Mouse (Mus musculus) intestine, embryonic 16.5 days (tissue): ENCODE measurements around the gene Bhlhe40. TPM values are rescaled to one million over a fixed set of nuclear protein-coding genes. Genes with fewer than 3 reads are reported as not detected.
A peak's percentile ranks its signal among the peaks of the same experiment; 100 is the strongest.

Source experiments
- ATAC-seq: fragments of 200-750 bp; cut with Nextera tagmentation; 2 replicates; pipeline ENCODE4 v1.8.0; 2017; ENCODE audit warnings: moderate TSS enrichment, moderate library complexity
- H3K27ac ChIP-seq: fragments of 300-500 bp; sonication (generic); 2 replicates; pipeline ENCODE4 v1.5.1; 2014; ENCODE audit warnings: mild to moderate bottlenecking, low read length
- H3K27me3 ChIP-seq: fragments of 300-500 bp; sonication (generic); replicated peaks from 2 replicates; pipeline ENCODE4 v1.6.1; 2014; ENCODE audit warnings: low read length, control low read depth, mixed read lengths; ENCODE audit not compliant: control insufficient read depth, insufficient read depth
- H3K36me3 ChIP-seq: fragments of 300-500 bp; sonication (generic); 2 replicates; pipeline ENCODE4 v1.6.1; 2014; ENCODE audit warnings: low read length, control low read depth; ENCODE audit not compliant: control insufficient read depth, insufficient read depth
- H3K4me1 ChIP-seq: fragments of 300-500 bp; sonication (generic); 2 replicates; pipeline ENCODE4 v1.6.1; 2014; ENCODE audit warnings: low read length, control low read depth, mixed read lengths; ENCODE audit not compliant: control insufficient read depth, insufficient read depth
- H3K4me2 ChIP-seq: fragments of 300-500 bp; sonication (generic); 2 replicates; pipeline ENCODE4 v1.6.1; 2014; ENCODE audit warnings: low read depth, low read length, control low read depth
- H3K4me3 ChIP-seq: fragments of 300-500 bp; sonication (generic); 2 replicates; pipeline ENCODE4 v1.5.1; 2014; ENCODE audit warnings: mild to moderate bottlenecking, low read length
- H3K9ac ChIP-seq: fragments of 300-500 bp; sonication (generic); 2 replicates; pipeline ENCODE4 v1.6.1; 2014; ENCODE audit warnings: low read depth, low read length
- H3K9me3 ChIP-seq: fragments of 300-500 bp; sonication (generic); 2 replicates; pipeline ENCODE4 v1.6.1; 2016; ENCODE audit warnings: low read length, control low read depth; ENCODE audit not compliant: control insufficient read depth
- WGBS: fragments of 180-500 bp; shearing (Covaris S2); extraction: QIAGEN DNeasy Blood & Tissue Kit; methylation state at CpG from one replicate; pipeline ENCODE4 v1.1.7; 2014; 5-methylcytosine and 5-hydroxymethylcytosine counted together
- polyA plus RNA-seq: library from polyadenylated mRNA; unstranded; fragments of >200 nt; fragmentation: Nextera tagmentation; extraction: Ambion mirVana; gene quantifications from 2 replicates; pipeline ENCODE4 v1.2.1, GENCODE M21; 2015

Gene Bhlhe40
- polyA plus RNA-seq: 60.7 and 77.0 TPM in 2 replicates

- Histone ChIP-seq H3K4me3 (peak within 1 kb of the TSS; percentile 54), H3K4me1 (peaks cover 26% of the 10 kb centered on the region), H3K4me2 (peak within 1 kb of the TSS; percentile 88), H3K9ac (peak within 1 kb of the TSS; percentile 85), H3K9me3 (no peaks in the 10 kb centered on the region), H3K27me3 (no peaks in the 10 kb centered on the region), H3K27ac (peak within 1 kb of the TSS; percentile 100), H3K36me3 (no peaks in the 10 kb centered on the region)
- ATAC-seq: peak; percentile 88
- WGBS: under 1% methylated on average over 25 of the region's 43 CpGs
These were observed at the start of gene Bhlhe40 for GRCm38 (mm10) chr6:108660206-108660877. Gene Bhlhe40, plus strand, starts transcription at chr6:108660629.

GRCm38 (mm10) chr6:108611663-108612062 lies 48.8 kb upstream of the Bhlhe40 start:
- Histone ChIP-seq H3K4me2 (no peak overlapping the region), H3K4me3 (no peak overlapping the region), H3K9me3 (no peaks in the 10 kb centered on the region), H3K27me3 (no peaks in the 10 kb centered on the region), H3K9ac (no peak overlapping the region), H3K4me1 (no peaks in the 10 kb centered on the region), H3K27ac (no peak overlapping the region), H3K36me3 (no peaks in the 10 kb centered on the region)
- 72% methylated on average over 3 of the region's 3 CpGs for WGBS
- ATAC-seq: no peak

GRCm38 (mm10) chr6:108618025-108618424 lies 42.4 kb upstream of the Bhlhe40 start:
- no peaks in the 10 kb centered on the region for H3K27me3 ChIP-seq
- no peak overlapping the region for H3K27ac ChIP-seq
- H3K4me1 ChIP-seq: no peaks in the 10 kb centered on the region
- no peak overlapping the region for H3K4me2 ChIP-seq
- H3K9me3 ChIP-seq: no peaks in the 10 kb centered on the region
- no peaks in the 10 kb centered on the region for H3K36me3 ChIP-seq
- no peak overlapping the region for H3K9ac ChIP-seq
- 84% methylated on average over 10 of the region's 10 CpGs for WGBS
- no peak overlapping the region for H3K4me3 ChIP-seq
- ATAC-seq: no peak

GRCm38 (mm10) chr6:108623028-108623565 lies 37.3 kb upstream of the Bhlhe40 start:
- ATAC-seq: no peak
- H3K27ac ChIP-seq: no peak overlapping the region
- H3K4me1 ChIP-seq: no peaks in the 10 kb centered on the region
- 83% methylated on average over 4 of the region's 4 CpGs for WGBS
- no peak overlapping the region for H3K9ac ChIP-seq
- no peak overlapping the region for H3K4me3 ChIP-seq
- no peak overlapping the region for H3K4me2 ChIP-seq
- no peaks in the 10 kb centered on the region for H3K36me3 ChIP-seq
- H3K27me3 ChIP-seq: no peaks in the 10 kb centered on the region
- H3K9me3 ChIP-seq: 0 out of 2 replicates have a peak, but pooled peaks cover 3% of the 10 kb centered on the region

GRCm38 (mm10) chr6:108624915-108625314 lies 35.5 kb upstream of the Bhlhe40 start:
- Histone ChIP-seq H3K27me3 (no peaks in the 10 kb centered on the region), H3K4me3 (no peak overlapping the region), H3K4me2 (no peak overlapping the region), H3K9ac (no peak overlapping the region), H3K36me3 (no peaks in the 10 kb centered on the region), H3K4me1 (no peaks in the 10 kb centered on the region), H3K9me3 (0 out of 2 replicates have a peak, but pooled peaks cover 3% of the 10 kb centered on the region), H3K27ac (no peak overlapping the region)
- no peak for ATAC-seq
- WGBS: 90% methylated on average over 4 of the region's 4 CpGs

GRCm38 (mm10) chr6:108630701-108631100 lies 29.7 kb upstream of the Bhlhe40 start:
- Histone ChIP-seq H3K27ac (no peak overlapping the region), H3K27me3 (no peaks in the 10 kb centered on the region)
- no peak for ATAC-seq

GRCm38 (mm10) chr6:108638157-108638833 lies 22.1 kb upstream of the Bhlhe40 start:
- H3K9me3 ChIP-seq: no peaks in the 10 kb centered on the region
- H3K4me2 ChIP-seq: no peak overlapping the region
- H3K27ac ChIP-seq: peak overlapping the region; percentile 82
- no peaks in the 10 kb centered on the region for H3K36me3 ChIP-seq
- H3K4me1 ChIP-seq: no peaks in the 10 kb centered on the region
- WGBS: 62% methylated on average over 6 of the region's 6 CpGs
- no peak overlapping the region for H3K9ac ChIP-seq
- H3K27me3 ChIP-seq: no peaks in the 10 kb centered on the region
- peak; percentile 95 for ATAC-seq
- H3K4me3 ChIP-seq: no peak overlapping the region

More at GRCm38 (mm10) chr6:108630701-108631100, 29.7 kb upstream of the Bhlhe40 start:
- Histone ChIP-seq H3K4me2 (no peak overlapping the region), H3K4me3 (no peak overlapping the region), H3K36me3 (no peaks in the 10 kb centered on the region), H3K9me3 (no peaks in the 10 kb centered on the region), H3K9ac (no peak overlapping the region), H3K4me1 (no peaks in the 10 kb centered on the region)

GRCm38 (mm10) chr6:108642020-108642419 lies 18.4 kb upstream of the Bhlhe40 start:
- H3K36me3 ChIP-seq: no peaks in the 10 kb centered on the region
- no peak overlapping the region for H3K9ac ChIP-seq
- no peaks in the 10 kb centered on the region for H3K27me3 ChIP-seq
- no peaks in the 10 kb centered on the region for H3K9me3 ChIP-seq
- ATAC-seq: peak; percentile 68
- H3K4me3 ChIP-seq: no peak overlapping the region
- H3K27ac ChIP-seq: peak overlapping the region; percentile 65
- H3K4me2 ChIP-seq: no peak overlapping the region
- no peaks in the 10 kb centered on the region for H3K4me1 ChIP-seq
- 62% methylated on average over 7 of the region's 7 CpGs for WGBS

- no peak overlapping the region for H3K9ac ChIP-seq
- peak; percentile 24 for ATAC-seq
- 59% methylated on average over 6 of the region's 6 CpGs for whole genome bisulfite sequencing
- H3K4me3 ChIP-seq: no peak overlapping the region
- no peaks in the 10 kb centered on the region for H3K36me3 ChIP-seq
- H3K4me2 ChIP-seq: no peak overlapping the region
- 0 out of 2 replicates have a peak, but pooled peaks cover 1% of the 10 kb centered on the region for H3K4me1 ChIP-seq
- no peaks in the 10 kb centered on the region for H3K9me3 ChIP-seq
- no peaks in the 10 kb centered on the region for H3K27me3 ChIP-seq
- H3K27ac ChIP-seq: no peak overlapping the region
These were observed 17.4 kb upstream of the Bhlhe40 start for GRCm38 (mm10) chr6:108643035-108643434.
